Mouse (Mus musculus): ENCODE measurements around the gene Lsm5. TPM values are rescaled to one million over a fixed set of nuclear protein-coding genes. Genes with fewer than 3 reads are reported as not detected.

Lsm5 gene
- polyA plus RNA-seq, 1 experiment, result 7.2 TPM

DNA sequence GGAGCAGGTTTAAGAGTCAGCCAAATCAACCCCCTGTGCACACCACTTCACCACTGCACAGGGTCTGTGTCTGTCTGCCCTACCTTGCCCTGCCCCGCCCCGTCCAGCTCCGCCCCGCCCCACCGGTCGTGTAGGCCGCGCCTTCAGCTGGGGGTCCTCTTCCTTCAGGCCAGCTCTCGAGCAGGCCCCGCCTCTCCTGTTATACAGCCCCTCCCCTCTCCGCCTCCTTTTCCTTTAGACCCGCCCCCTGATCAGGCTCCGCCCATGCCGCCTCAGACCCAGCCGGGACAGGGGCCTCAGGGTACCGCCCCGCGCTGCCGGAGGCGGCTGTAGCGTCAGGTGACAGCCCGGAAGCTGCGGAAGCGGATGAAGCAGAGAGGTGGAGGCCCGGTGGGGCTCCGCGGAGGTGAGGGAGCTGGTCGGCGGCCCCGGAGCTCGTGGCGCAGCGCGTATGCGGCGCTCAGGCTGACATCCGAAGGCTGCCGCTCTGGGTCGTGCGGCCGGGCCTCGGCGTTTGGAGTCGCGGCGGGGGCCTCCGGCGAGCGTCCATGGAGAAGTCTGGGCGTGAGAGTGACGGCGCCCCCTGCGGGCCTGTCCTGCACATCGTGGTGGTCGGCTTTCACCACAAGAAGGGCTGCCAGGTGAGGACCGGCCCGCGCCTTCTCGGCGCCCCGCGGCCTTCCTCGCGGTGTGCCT lies 10.2 kb upstream of the Lsm5 start, which contains the start of gene Avl9:
Avl9 (plus strand) TSS at position 326 of the 696 bp plus-strand sequence.
- peak; percentile 99 for DNase-seq
- no peak for TF ChIP-seq POLR2A (IDR thresholded peaks at IDR 0.05; ENCODE audit: low read depth, low read length)
- peak; percentile 57 for TF ChIP-seq CTCF (conservative IDR thresholded peaks at IDR 0.05; ENCODE audit: insufficient read depth, insufficient read length, low read depth, low read length)
- peak within 1 kb of the TSS; percentile 95 for H3K4me3 ChIP-seq (ENCODE audit: insufficient read depth, low read depth, low read length)

GRCm38 (mm10) chr6:56714186-56714573 lies 9.7 kb upstream of the Lsm5 start:
- H3K27ac ChIP-seq (ENCODE audit: insufficient read depth, low read depth, low read length), result no peak overlapping the region

More for the DNA sequence above, 10.2 kb upstream of the Lsm5 start, which contains the start of gene Avl9:
- Histone ChIP-seq H3K27me3 (replicated peaks; ENCODE audit: control insufficient read depth, insufficient read depth, low read length) (no peaks in the 10 kb centered on the region), H3K27ac (ENCODE audit: insufficient read depth, low read depth, low read length) (peak within 1 kb of the TSS; percentile 72), H3K36me3 (ENCODE audit: control insufficient read depth, insufficient read depth, low read length) (no peaks in the 10 kb centered on the region), H3K4me1 (ENCODE audit: control insufficient read depth, insufficient read depth, low read length) (peaks cover 6% of the 10 kb centered on the region; the same call in 1 of the 2 replicates)
- WGBS, result under 1% methylated on average over 64 of the region's 64 CpGs

GRCm38 (mm10) chr6:56692445-56692844 lies 12.1 kb downstream of the Lsm5 start:
- WGBS, result 83% methylated on average over 4 of the region's 4 CpGs
- H3K27me3 ChIP-seq (replicated peaks; ENCODE audit: control insufficient read depth, insufficient read depth, low read length), result no peaks in the 10 kb centered on the region
- H3K4me1 ChIP-seq (ENCODE audit: control insufficient read depth, insufficient read depth, low read length), result no peaks in the 10 kb centered on the region
- no peaks in the 10 kb centered on the region for H3K36me3 ChIP-seq (ENCODE audit: control insufficient read depth, insufficient read depth, low read length)
- H3K4me3 ChIP-seq (ENCODE audit: insufficient read depth, low read depth, low read length), result no peak overlapping the region
- no peak for TF ChIP-seq CTCF (conservative IDR thresholded peaks at IDR 0.05; ENCODE audit: insufficient read depth, insufficient read length, low read depth, low read length)
- DNase-seq, result no peak
- H3K27ac ChIP-seq (ENCODE audit: insufficient read depth, low read depth, low read length), result no peak overlapping the region

More at GRCm38 (mm10) chr6:56714186-56714573, 9.7 kb upstream of the Lsm5 start:
- WGBS, result 37% methylated on average over 7 of the region's 7 CpGs
- TF ChIP-seq CTCF (conservative IDR thresholded peaks at IDR 0.05; ENCODE audit: insufficient read depth, insufficient read length, low read depth, low read length) (no peak), POLR2A (IDR thresholded peaks at IDR 0.05; ENCODE audit: low read depth, low read length) (no peak)
- Histone ChIP-seq H3K4me3 (ENCODE audit: insufficient read depth, low read depth, low read length) (peak overlapping the region; percentile 37), H3K4me1 (ENCODE audit: control insufficient read depth, insufficient read depth, low read length) (peaks cover 6% of the 10 kb centered on the region; the same call in 1 of the 2 replicates), H3K27me3 (replicated peaks; ENCODE audit: control insufficient read depth, insufficient read depth, low read length) (no peaks in the 10 kb centered on the region), H3K36me3 (ENCODE audit: control insufficient read depth, insufficient read depth, low read length) (no peaks in the 10 kb centered on the region)
- no peak for DNase-seq

DNA sequence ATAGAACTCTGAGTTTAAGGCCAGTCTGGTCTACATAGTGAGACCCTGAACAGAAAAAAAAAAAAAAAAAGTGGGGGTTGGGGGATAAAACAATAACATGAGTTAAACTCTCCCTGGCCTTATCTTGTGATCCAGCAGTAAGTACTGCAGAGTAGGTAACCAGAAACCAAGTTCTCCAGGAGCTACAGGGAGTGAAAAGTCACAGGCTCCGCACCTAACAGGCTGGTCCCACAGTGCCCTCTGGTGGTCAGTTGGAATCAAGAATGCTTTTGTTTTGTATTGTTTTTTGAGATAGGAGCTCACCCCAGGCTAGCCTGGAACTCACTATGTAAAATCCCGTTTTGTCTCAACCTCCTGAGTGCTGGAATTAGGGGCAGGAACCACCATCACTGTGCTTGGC lies 13.3 kb downstream of the Lsm5 start:
- no peak for TF ChIP-seq POLR2A (IDR thresholded peaks at IDR 0.05; ENCODE audit: low read depth, low read length)
- TF ChIP-seq CTCF (conservative IDR thresholded peaks at IDR 0.05; ENCODE audit: insufficient read depth, insufficient read length, low read depth, low read length), result peak; percentile 78
- peak; percentile 70 for DNase-seq
- Histone ChIP-seq H3K27ac (ENCODE audit: insufficient read depth, low read depth, low read length) (no peak overlapping the region), H3K4me3 (ENCODE audit: insufficient read depth, low read depth, low read length) (no peak overlapping the region), H3K4me1 (ENCODE audit: control insufficient read depth, insufficient read depth, low read length) (no peaks in the 10 kb centered on the region), H3K36me3 (ENCODE audit: control insufficient read depth, insufficient read depth, low read length) (no peaks in the 10 kb centered on the region), H3K27me3 (replicated peaks; ENCODE audit: control insufficient read depth, insufficient read depth, low read length) (no peaks in the 10 kb centered on the region)
- 5% methylated on average over 2 of the region's 2 CpGs for WGBS

DNA sequence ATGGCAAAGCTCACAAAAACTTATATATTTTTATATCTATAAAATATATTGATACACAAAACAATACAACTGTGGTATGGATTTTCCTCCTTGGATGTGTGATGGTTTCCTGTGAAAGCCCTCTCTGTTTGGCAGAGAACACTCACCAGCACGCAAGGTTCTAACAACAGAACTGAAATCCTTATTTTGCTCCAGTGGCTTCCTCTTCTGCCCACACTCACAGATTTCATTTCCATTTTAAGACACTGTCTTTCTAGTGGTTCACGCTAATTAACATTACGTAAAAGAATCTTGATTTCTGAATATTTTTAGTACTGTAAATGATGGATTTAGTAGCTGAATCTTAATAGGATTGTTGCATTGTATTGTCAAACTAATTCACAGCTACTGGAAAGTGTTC lies 16.3 kb downstream of the Lsm5 start:
- no peak for DNase-seq
- 91% methylated on average over 3 of the region's 3 CpGs for WGBS
- H3K27me3 ChIP-seq (replicated peaks; ENCODE audit: control insufficient read depth, insufficient read depth, low read length), result no peaks in the 10 kb centered on the region
- TF ChIP-seq POLR2A (IDR thresholded peaks at IDR 0.05; ENCODE audit: low read depth, low read length) (no peak), CTCF (conservative IDR thresholded peaks at IDR 0.05; ENCODE audit: insufficient read depth, insufficient read length, low read depth, low read length) (no peak)
- H3K4me1 ChIP-seq (ENCODE audit: control insufficient read depth, insufficient read depth, low read length), result no peaks in the 10 kb centered on the region
- H3K4me3 ChIP-seq (ENCODE audit: insufficient read depth, low read depth, low read length), result no peak overlapping the region
- H3K36me3 ChIP-seq (ENCODE audit: control insufficient read depth, insufficient read depth, low read length), result no peaks in the 10 kb centered on the region
- H3K27ac ChIP-seq (ENCODE audit: insufficient read depth, low read depth, low read length), result no peak overlapping the region

DNA sequence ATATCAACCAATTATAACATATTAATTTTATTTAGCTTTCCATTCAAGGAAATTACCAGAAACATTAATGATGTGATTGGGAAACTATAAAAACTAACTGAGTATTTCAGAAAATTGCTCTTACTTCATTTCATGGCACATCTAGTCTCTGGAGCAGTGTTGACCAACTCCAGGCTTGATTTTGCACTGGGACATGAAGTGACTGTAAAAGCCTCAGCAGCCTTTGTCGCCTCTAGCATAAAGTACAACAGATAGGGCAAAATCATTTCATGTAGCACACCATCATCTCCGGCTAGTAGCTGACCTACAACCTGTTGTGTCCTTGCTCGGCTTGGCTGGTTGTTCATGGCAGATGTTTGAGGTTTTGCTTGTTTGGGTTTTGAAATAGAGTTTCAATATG lies 40.1 kb downstream of the Lsm5 start:
- H3K27ac ChIP-seq (ENCODE audit: insufficient read depth, low read depth, low read length), result no peak overlapping the region
- TF ChIP-seq POLR2A (IDR thresholded peaks at IDR 0.05; ENCODE audit: low read depth, low read length) (no peak), CTCF (conservative IDR thresholded peaks at IDR 0.05; ENCODE audit: insufficient read depth, insufficient read length, low read depth, low read length) (no peak)
- DNase-seq, result no peak
- no peaks in the 10 kb centered on the region for H3K4me1 ChIP-seq (ENCODE audit: control insufficient read depth, insufficient read depth, low read length)
- no peaks in the 10 kb centered on the region for H3K27me3 ChIP-seq (replicated peaks; ENCODE audit: control insufficient read depth, insufficient read depth, low read length)
- WGBS, result 85% methylated on average over 3 of the region's 3 CpGs
- H3K4me3 ChIP-seq (ENCODE audit: insufficient read depth, low read depth, low read length), result no peak overlapping the region
- no peaks in the 10 kb centered on the region for H3K36me3 ChIP-seq (ENCODE audit: control insufficient read depth, insufficient read depth, low read length)

- DNase-seq, result no peak
- TF ChIP-seq CTCF (conservative IDR thresholded peaks at IDR 0.05; ENCODE audit: insufficient read depth, insufficient read length, low read depth, low read length) (no peak), POLR2A (IDR thresholded peaks at IDR 0.05; ENCODE audit: low read depth, low read length) (no peak)
- 77% methylated on average over 8 of the region's 8 CpGs for WGBS
- Histone ChIP-seq H3K36me3 (ENCODE audit: control insufficient read depth, insufficient read depth, low read length) (no peaks in the 10 kb centered on the region), H3K4me3 (ENCODE audit: insufficient read depth, low read depth, low read length) (no peak overlapping the region), H3K4me1 (ENCODE audit: control insufficient read depth, insufficient read depth, low read length) (no peaks in the 10 kb centered on the region), H3K27ac (ENCODE audit: insufficient read depth, low read depth, low read length) (no peak overlapping the region), H3K27me3 (replicated peaks; ENCODE audit: control insufficient read depth, insufficient read depth, low read length) (peaks cover 6% of the 10 kb centered on the region; the same call in 1 of the 2 replicates)
Measured at GRCm38 (mm10) chr6:56655393-56655792, 49.1 kb downstream of the Lsm5 start.
